Mouse (Mus musculus) liver, embryonic 16.5 days (tissue): ENCODE results near the gene Gprasp1. TPM values are rescaled to one million over a fixed set of nuclear protein-coding genes. Genes with fewer than 3 reads are reported as not detected.
"Not testable (repeated sequence)": the region's sequence is repeated elsewhere in the genome, so short reads cannot be mapped to it uniquely, and the experiment has no call there.

Experiments used
- ATAC-seq: fragments of 200-750 bp; cut with Nextera tagmentation; 2 replicates; pipeline ENCODE4 v1.8.0; 2017; ENCODE audit warnings: low read depth, mild to moderate bottlenecking, moderate number of reproducible peaks, moderate library complexity
- H3K27ac ChIP-seq: fragments of 300-500 bp; sonication (generic); 2 replicates; pipeline ENCODE4 v1.5.1; 2014; ENCODE audit warnings: mild to moderate bottlenecking, low read length
- H3K27me3 ChIP-seq: fragments of 300-500 bp; sonication (generic); 2 replicates; pipeline ENCODE4 v1.6.1; 2014; ENCODE audit warnings: low read depth, low read length, mixed read lengths; ENCODE audit not compliant: control insufficient read depth, insufficient read depth
- H3K36me3 ChIP-seq: fragments of 300-500 bp; sonication (generic); 2 replicates; pipeline ENCODE4 v1.6.1; 2014; ENCODE audit warnings: mild to moderate bottlenecking; ENCODE audit not compliant: control insufficient read depth, insufficient read depth
- H3K4me1 ChIP-seq: fragments of 300-500 bp; sonication (generic); 2 replicates; pipeline ENCODE4 v1.6.1; 2014; ENCODE audit warnings: low read depth, low read length, mixed read lengths; ENCODE audit not compliant: control insufficient read depth
- H3K4me2 ChIP-seq: fragments of 300-500 bp; sonication (generic); 2 replicates; pipeline ENCODE4 v1.6.1; 2014; ENCODE audit warnings: low read depth, low read length, mixed read lengths
- H3K4me3 ChIP-seq: fragments of 300-500 bp; sonication (generic); 2 replicates; pipeline ENCODE4 v1.5.1; 2014; ENCODE audit warnings: low read depth, mild to moderate bottlenecking, low read length
- H3K9ac ChIP-seq: fragments of 300-500 bp; sonication (generic); 2 replicates; pipeline ENCODE4 v1.6.1; 2014; ENCODE audit warnings: low read depth, low read length
- H3K9me3 ChIP-seq: fragments of 300-500 bp; sonication (generic); replicated peaks from 2 replicates; pipeline ENCODE4 v1.6.1; 2016; ENCODE audit warnings: low read length; ENCODE audit not compliant: control insufficient read depth
- WGBS: fragments of 180-500 bp; shearing (Covaris S2); extraction: QIAGEN DNeasy Blood & Tissue Kit; methylation state at CpG from one replicate; pipeline ENCODE4 v1.1.7; 2014; ENCODE audit not compliant: insufficient replicate concordance; 5-methylcytosine and 5-hydroxymethylcytosine counted together
- polyA plus RNA-seq: library from polyadenylated mRNA; unstranded; fragments of >200 nt; fragmentation: Nextera tagmentation; extraction: Ambion mirVana; gene quantifications from 2 replicates; pipeline ENCODE4 v1.2.1, GENCODE M21; 2015

Gene Gprasp1
- polyA plus RNA-seq, 1 experiment from 2014 or later, result 6.5 TPM

GRCm38 (mm10) chrX:135752832-135753231, 10.3 kb downstream of the Gprasp1 start:
- Histone ChIP-seq H3K9ac (no peak overlapping the region), H3K36me3 (0 out of 2 replicates have a peak, but pooled peaks cover 2% of the 10 kb centered on the region), H3K9me3 (no peaks in the 10 kb centered on the region), H3K27me3 (no peaks in the 10 kb centered on the region), H3K4me1 (no peaks in the 10 kb centered on the region), H3K4me2 (no peak overlapping the region), H3K4me3 (no peak overlapping the region), H3K27ac (no peak overlapping the region)
- 5% methylated on average over 2 of the region's 2 CpGs for WGBS
- ATAC-seq, result no peak

DNA sequence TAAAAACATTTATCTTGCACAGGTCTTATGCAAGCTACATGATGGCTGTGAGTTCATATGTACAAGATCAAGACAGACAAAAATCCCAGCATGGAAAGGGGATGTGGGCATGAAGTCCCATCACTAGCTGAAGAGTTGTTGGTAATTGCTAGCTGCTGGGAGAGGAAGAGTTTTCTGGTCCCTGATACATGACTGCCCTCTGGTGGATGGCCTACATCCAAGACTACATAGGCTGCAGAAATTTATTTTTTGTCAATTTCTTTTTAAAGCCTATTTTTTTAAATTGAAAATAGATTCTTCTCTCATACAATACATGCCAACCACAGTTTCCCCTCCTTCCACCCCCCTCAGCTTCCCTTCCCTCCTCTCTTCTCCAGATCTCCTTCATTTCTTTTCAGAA, 19.2 kb downstream of the Gprasp1 start:
- no peak for ATAC-seq
- Histone ChIP-seq H3K4me3 (no peak overlapping the region), H3K4me1 (no peaks in the 10 kb centered on the region), H3K9ac (no peak overlapping the region), H3K4me2 (no peak overlapping the region), H3K27me3 (no peaks in the 10 kb centered on the region), H3K9me3 (no peaks in the 10 kb centered on the region), H3K36me3 (no peaks in the 10 kb centered on the region), H3K27ac (no peak overlapping the region)

DNA sequence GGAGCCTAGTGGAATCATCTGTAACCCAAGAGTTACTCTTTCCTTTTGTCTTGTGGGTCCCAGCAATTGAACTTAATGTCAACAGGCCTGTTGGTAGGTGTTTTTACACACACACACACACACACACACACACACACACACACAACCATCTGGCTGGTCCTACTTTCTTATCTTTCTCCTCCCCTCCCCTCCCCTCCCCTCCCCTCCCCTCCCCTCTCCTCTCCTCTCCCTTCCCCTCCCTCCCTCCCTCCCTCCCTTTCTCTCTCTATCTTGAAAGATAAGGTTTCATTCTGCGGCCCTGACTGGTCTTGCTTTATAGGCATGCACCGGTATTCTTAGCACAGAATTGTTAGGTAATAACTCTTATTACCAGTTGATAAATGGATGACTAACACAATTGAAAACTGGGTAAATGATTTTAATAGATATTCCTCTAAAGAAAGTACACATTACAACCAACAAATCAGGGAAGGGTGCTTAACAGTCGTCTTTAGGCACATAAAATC, 25.6 kb downstream of the Gprasp1 start:
- H3K4me2 ChIP-seq, result no peak overlapping the region
- no peaks in the 10 kb centered on the region for H3K27me3 ChIP-seq
- H3K4me3 ChIP-seq, result no peak overlapping the region
- H3K27ac ChIP-seq, result no peak overlapping the region
- H3K4me1 ChIP-seq, result no peaks in the 10 kb centered on the region
- no peak for ATAC-seq
- H3K36me3 ChIP-seq, result no peaks in the 10 kb centered on the region
- no peaks in the 10 kb centered on the region for H3K9me3 ChIP-seq
- no peak overlapping the region for H3K9ac ChIP-seq
- 41% methylated on average over 3 of the region's 3 CpGs for WGBS

DNA sequence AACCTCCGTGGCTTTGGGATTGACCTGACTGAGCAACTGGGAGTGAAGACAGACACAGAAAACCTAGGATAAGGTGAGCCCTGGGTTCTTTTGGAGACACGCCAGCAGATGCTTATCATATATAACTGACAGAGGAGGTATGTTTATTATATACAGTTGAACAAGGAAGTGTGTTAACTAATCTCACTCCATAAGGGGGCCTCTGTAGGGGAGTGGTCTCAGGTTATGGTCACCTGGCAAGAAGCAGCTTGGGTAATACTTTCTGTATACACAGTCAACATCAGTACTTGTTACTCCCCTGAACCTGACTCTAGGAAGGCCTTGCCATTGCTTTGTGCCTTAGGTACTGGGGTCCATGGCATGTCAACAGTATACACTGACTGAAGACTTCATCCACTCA, 26.0 kb downstream of the Gprasp1 start:
- Histone ChIP-seq H3K4me3 (no peak overlapping the region), H3K9me3 (no peaks in the 10 kb centered on the region), H3K27ac (no peak overlapping the region), H3K9ac (no peak overlapping the region), H3K4me2 (no peak overlapping the region), H3K36me3 (no peaks in the 10 kb centered on the region), H3K27me3 (no peaks in the 10 kb centered on the region), H3K4me1 (no peaks in the 10 kb centered on the region)
- no peak for ATAC-seq
- 51% methylated on average over 2 of the region's 2 CpGs for WGBS

DNA sequence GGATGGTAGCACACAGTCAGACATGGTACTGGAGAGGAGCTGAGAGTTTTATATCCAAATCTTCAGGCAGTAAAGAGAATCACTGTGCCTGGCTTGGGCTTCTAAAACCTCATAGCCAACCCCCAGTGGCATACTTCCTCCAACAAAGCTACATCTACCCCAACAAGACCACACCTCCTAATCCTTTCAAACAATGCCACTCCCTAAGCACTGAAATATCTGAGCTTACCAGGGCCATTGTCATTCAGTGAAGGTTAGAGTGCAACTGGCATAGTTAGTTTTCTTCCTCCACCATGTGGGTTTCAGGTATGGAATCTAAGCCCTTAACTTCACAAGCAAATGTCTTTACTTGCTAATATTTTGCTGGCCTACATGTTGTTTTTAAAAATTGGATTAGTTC, 49.0 kb downstream of the Gprasp1 start:
- ATAC-seq, result no peak

DNA sequence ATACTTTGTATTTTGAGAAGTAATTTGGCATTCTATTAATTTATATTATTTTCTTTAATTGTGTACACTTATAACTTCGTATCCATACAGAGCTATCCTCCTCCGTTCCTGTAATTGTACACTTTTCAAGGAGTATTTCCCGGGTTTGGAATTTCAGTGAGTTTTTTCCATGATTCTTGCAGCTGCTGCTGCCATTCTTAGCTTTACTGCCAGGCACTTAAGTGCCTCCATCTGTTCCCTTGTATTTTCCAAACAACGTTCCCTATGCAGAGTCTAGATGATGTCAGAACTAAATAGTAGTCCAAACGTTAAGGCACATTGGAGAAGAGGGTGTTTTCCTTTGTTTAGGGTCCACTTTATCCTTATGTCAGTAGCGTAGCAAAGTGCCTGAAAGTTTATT, 49.8 kb downstream of the Gprasp1 start:
- Histone ChIP-seq H3K9me3 (no peaks in the 10 kb centered on the region), H3K9ac (no peak overlapping the region), H3K27me3 (no peaks in the 10 kb centered on the region), H3K4me3 (no peak overlapping the region), H3K27ac (no peak overlapping the region), H3K4me1 (no peaks in the 10 kb centered on the region), H3K4me2 (no peak overlapping the region), H3K36me3 (no peaks in the 10 kb centered on the region)
- no peak for ATAC-seq
- WGBS, result 61% methylated on average over 6 of the region's 6 CpGs

More for the DNA sequence above, 49.0 kb downstream of the Gprasp1 start:
- Histone ChIP-seq H3K4me3 (no peak overlapping the region), H3K27me3 (no peaks in the 10 kb centered on the region), H3K4me2 (no peak overlapping the region), H3K9me3 (no peaks in the 10 kb centered on the region), H3K9ac (no peak overlapping the region), H3K4me1 (no peaks in the 10 kb centered on the region), H3K36me3 (no peaks in the 10 kb centered on the region), H3K27ac (no peak overlapping the region)

- 32% methylated on average over 20 of the region's 27 CpGs for WGBS
- H3K9ac ChIP-seq, result not testable (repeated sequence)
Observed at GRCm38 (mm10) chrX:135795591-135796304, 53.2 kb downstream of the Gprasp1 start.

GRCm38 (mm10) chrX:135796305-135797211, 54.0 kb downstream of the Gprasp1 start:
- H3K36me3 ChIP-seq, H3K27me3 ChIP-seq, H3K9me3 ChIP-seq, H3K27ac ChIP-seq, H3K4me1 ChIP-seq: not testable (repeated sequence)
- Histone ChIP-seq H3K4me2 (peak overlapping the region; percentile 54), H3K4me3 (peak overlapping the region; percentile 47), H3K9ac (peak overlapping the region; percentile 16; the same call in 1 of the 2 replicates)
- ATAC-seq, result peak; percentile 35
- 14% methylated on average over 25 of the region's 26 CpGs for WGBS

More at GRCm38 (mm10) chrX:135795591-135796304, 53.2 kb downstream of the Gprasp1 start:
- H3K27ac ChIP-seq, H3K4me1 ChIP-seq, H3K27me3 ChIP-seq, H3K36me3 ChIP-seq, H3K9me3 ChIP-seq: not testable (repeated sequence)
- peak; percentile 61 for ATAC-seq
- Histone ChIP-seq H3K4me2 (peak overlapping the region; percentile 54; the same call in 1 of the 2 replicates), H3K4me3 (peak overlapping the region; percentile 47)

DNA sequence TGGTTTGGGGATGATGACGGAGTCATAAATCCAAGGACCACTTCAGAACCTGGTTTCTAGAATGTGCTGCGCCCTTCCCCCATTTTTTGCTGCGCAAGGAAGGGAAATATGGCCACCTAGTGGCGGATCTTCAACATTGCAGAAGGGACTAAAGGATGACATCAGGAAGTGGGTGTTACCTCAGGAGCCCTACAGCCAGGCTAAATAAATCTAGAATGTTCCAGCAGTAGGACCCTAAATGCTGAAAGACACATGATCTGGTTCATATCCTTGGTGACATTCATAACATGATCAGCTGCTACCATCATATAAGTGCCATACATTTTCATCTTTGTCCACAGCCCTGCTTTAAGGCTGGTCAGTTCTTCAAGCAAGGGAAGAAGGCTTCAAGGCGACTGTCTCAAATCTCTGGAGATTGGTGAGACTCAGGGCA, 54.7 kb downstream of the Gprasp1 start, which contains the start of gene Bhlhb9:
Gene Bhlhb9 (plus strand): TSS at position 383 of the 433 bp plus-strand sequence.
- 7% methylated on average over 2 of the region's 5 CpGs for WGBS
- H3K27me3 ChIP-seq, H3K4me1 ChIP-seq, H3K9me3 ChIP-seq, H3K27ac ChIP-seq, ATAC-seq, H3K36me3 ChIP-seq: not testable (repeated sequence)
- Histone ChIP-seq H3K4me2 (peak within 1 kb of the TSS; percentile 54), H3K9ac (peak within 1 kb of the TSS; percentile 16; the same call in 1 of the 2 replicates), H3K4me3 (peak within 1 kb of the TSS; percentile 47)
